Mouse (Mus musculus) midbrain, embryonic 14.5 days (tissue): Measurements from ENCODE around the gene Fbxo34. TPM values are rescaled to one million over a fixed set of nuclear protein-coding genes. Genes with fewer than 3 reads are reported as not detected.

Experiments
- ATAC-seq: fragments of 200-750 bp; cut with Nextera tagmentation; 2 replicates; pipeline ENCODE4 v1.8.0; 2017; ENCODE audit warnings: moderate number of reproducible peaks, moderate library complexity; ENCODE audit not compliant: low FRiP score, low TSS enrichment
- DNase-seq: peaks from one replicate; pipeline ENCODE4 v3.0.0-alpha.2; 2015
- H3K27ac ChIP-seq: fragments of 300-500 bp; sonication (generic); replicated peaks from 2 replicates; pipeline ENCODE4 v1.5.1; 2014; ENCODE audit warnings: mild to moderate bottlenecking, low read depth, low read length, moderate library complexity
- H3K27me3 ChIP-seq: fragments of 300-500 bp; sonication (generic); 2 replicates; pipeline ENCODE4 v1.6.1; 2014; ENCODE audit warnings: low read length, control low read depth, mixed read lengths; ENCODE audit not compliant: control insufficient read depth, insufficient read depth
- H3K36me3 ChIP-seq: fragments of 300-500 bp; sonication (generic); 2 replicates; pipeline ENCODE4 v1.6.1; 2014; ENCODE audit warnings: low read length, control low read depth; ENCODE audit not compliant: control insufficient read depth, insufficient read depth
- H3K4me1 ChIP-seq: fragments of 300-500 bp; sonication (generic); 2 replicates; pipeline ENCODE4 v1.6.1; 2014; ENCODE audit warnings: mild to moderate bottlenecking, antibody characterized with exemption, low read length, control low read depth; ENCODE audit not compliant: control insufficient read depth, insufficient read depth
- H3K4me2 ChIP-seq: fragments of 300-500 bp; sonication (generic); 2 replicates; pipeline ENCODE4 v1.6.1; 2014; ENCODE audit warnings: mild to moderate bottlenecking, low read length, moderate library complexity
- H3K4me3 ChIP-seq: fragments of 300-500 bp; sonication (generic); replicated peaks from 2 replicates; pipeline ENCODE4 v1.5.1; 2014; ENCODE audit warnings: low read depth, low read length
- H3K9ac ChIP-seq: fragments of 300-500 bp; sonication (generic); replicated peaks from 2 replicates; pipeline ENCODE4 v1.6.1; 2014; ENCODE audit warnings: mild to moderate bottlenecking, low read length, moderate library complexity
- H3K9me3 ChIP-seq: fragments of 300-500 bp; sonication (generic); 2 replicates; pipeline ENCODE4 v1.6.1; 2016; ENCODE audit warnings: low read length, control low read depth, mixed read lengths; ENCODE audit not compliant: control insufficient read depth
- WGBS: fragments of 180-500 bp; shearing (Covaris S2); extraction: QIAGEN DNeasy Blood & Tissue Kit; methylation state at CpG from one replicate; pipeline ENCODE4 v1.1.7; 2014; 5-methylcytosine and 5-hydroxymethylcytosine counted together
- polyA plus RNA-seq: library from polyadenylated mRNA; unstranded; fragments of >200 nt; fragmentation: Nextera tagmentation; extraction: Ambion mirVana; gene quantifications from 2 replicates; pipeline ENCODE4 v1.2.1, GENCODE M21; 2014

Gene Fbxo34
- polyA plus RNA-seq, 1 experiment from 2014 or later: 33.2 TPM

DNA sequence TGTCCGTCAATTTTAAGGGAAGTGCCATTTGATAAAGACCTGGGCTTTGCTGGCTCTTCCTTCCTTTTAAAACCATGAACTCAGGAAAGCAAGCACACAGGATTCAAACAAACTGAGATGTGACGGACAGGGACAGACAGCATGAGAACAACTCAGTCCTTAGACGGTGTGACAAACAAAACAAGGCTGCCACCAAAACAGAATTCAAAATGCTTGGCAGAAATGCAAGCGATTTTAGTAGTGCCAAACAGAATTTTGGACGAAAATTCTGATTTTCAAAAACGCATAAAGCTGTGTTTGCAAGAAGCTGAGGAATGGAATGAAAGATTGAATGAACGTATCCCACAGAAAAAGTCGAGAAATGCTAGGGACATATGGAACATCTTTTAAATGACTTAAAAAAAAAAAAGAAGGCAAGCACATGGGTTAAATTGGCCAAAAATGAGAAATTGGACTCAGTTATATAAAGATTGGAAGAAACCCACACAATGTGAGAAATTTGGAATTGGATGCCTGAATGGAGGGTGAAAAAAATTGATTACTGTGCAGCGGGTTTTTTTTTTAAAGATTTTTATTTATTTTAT is 12.7 kb downstream of the Fbxo34 start:
- Histone ChIP-seq H3K9me3 (no peaks in the 10 kb centered on the region), H3K4me3 (no peak overlapping the region), H3K27ac (no peak overlapping the region), H3K9ac (no peak overlapping the region), H3K4me1 (no peaks in the 10 kb centered on the region), H3K4me2 (no peak overlapping the region), H3K27me3 (no peaks in the 10 kb centered on the region), H3K36me3 (no peaks in the 10 kb centered on the region)
- ATAC-seq (no peak), DNase-seq (no peak)
- 86% methylated on average over 9 of the region's 9 CpGs for WGBS

DNA sequence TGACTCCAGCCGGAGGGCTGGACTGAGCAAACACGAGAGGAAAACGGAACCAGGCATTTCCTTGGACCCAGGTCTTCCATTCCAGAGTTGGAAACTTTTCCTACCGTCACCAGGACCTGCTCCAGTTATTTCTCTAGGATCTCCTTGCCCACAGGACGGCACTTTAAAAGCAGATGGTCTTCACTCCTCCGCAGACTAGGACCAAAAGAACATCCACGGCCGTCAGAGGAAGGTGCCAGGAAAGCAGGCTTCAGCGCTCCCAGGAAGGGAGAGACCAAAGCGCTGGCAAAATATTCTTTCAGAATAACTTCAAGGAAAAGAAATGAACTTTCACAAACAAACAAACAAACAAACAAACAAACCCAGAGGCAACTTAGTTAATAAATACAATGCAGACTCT is 14.2 kb downstream of the Fbxo34 start:
- WGBS: 87% methylated on average over 10 of the region's 10 CpGs
- no peak for DNase-seq

DNA sequence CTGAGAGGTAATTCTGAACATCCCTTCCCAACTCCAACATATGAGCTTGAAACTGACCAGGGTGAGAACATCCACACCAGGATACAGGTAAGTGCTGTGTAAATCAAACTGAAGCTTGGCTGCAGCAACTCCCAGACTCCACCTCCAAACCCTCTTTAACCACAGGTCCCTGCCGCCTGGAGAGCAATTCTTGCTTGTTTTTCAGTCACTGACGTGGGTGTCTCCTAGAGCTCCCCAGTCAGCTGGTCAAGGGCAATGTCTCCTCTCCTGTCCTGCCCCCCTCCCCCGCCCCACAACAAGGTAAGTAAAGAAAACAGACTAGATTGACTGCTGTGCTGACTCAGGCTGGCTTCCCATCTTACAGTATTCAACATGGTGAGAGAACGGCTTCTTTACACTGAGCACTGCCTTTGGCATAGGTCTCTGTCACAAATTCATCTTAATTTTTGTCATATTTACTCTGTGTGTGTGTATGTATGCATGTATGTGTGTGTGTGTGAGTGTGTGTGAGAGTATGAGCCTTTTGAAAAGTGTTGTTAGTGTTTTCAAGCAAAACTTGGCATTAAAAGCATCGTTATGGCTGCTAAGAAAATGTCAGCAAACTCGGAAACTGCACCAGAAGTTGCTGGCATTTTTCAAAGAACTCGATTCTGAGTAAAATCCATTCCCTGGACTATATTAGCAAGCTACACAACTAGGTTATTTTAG is 15.4 kb downstream of the Fbxo34 start:
- no peak for DNase-seq
- Histone ChIP-seq H3K4me2 (no peak overlapping the region), H3K27me3 (no peaks in the 10 kb centered on the region), H3K4me3 (no peak overlapping the region), H3K36me3 (no peaks in the 10 kb centered on the region), H3K27ac (no peak overlapping the region), H3K9me3 (no peaks in the 10 kb centered on the region), H3K4me1 (no peaks in the 10 kb centered on the region), H3K9ac (no peak overlapping the region)
- ATAC-seq: no peak
- 60% methylated on average over 7 of the region's 7 CpGs for WGBS

More for the DNA sequence above, 14.2 kb downstream of the Fbxo34 start:
- no peaks in the 10 kb centered on the region for H3K4me1 ChIP-seq
- no peaks in the 10 kb centered on the region for H3K9me3 ChIP-seq
- H3K27me3 ChIP-seq: no peaks in the 10 kb centered on the region
- no peak overlapping the region for H3K9ac ChIP-seq
- H3K36me3 ChIP-seq: no peaks in the 10 kb centered on the region
- H3K4me2 ChIP-seq: no peak overlapping the region
- no peak overlapping the region for H3K4me3 ChIP-seq
- H3K27ac ChIP-seq: no peak overlapping the region
- ATAC-seq: no peak

DNA sequence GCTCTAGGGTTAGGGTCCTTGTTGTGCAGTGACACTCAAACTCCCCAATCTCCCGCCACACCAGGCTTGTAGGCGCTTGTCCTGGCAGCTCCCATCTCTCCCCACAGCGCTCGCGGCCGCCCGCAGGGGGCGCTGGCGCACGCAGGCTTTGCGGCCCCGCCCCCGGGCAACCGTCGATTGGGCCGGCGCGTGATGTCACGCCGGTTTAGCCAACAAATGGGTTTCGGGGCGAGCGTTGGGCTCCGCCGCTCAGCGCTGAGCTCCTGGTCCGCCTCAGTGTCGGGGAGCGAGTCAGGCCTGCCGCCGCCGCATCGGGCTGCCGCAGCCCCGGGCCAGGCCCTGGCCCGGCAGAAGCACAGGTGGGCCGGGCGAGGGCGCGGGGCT is 22.1 kb downstream of the Fbxo34 start:
- peak overlapping the region; percentile 68 for H3K4me2 ChIP-seq
- ATAC-seq: peak; percentile 96
- peaks cover 6% of the 10 kb centered on the region for H3K4me1 ChIP-seq
- peak; percentile 99 for DNase-seq
- H3K27ac ChIP-seq: peak overlapping the region; percentile 88
- H3K27me3 ChIP-seq: no peaks in the 10 kb centered on the region
- no peaks in the 10 kb centered on the region for H3K9me3 ChIP-seq
- H3K36me3 ChIP-seq: no peaks in the 10 kb centered on the region
- peak overlapping the region; percentile 95 for H3K9ac ChIP-seq
- WGBS: under 1% methylated on average over 33 of the region's 40 CpGs
- peak overlapping the region; percentile 97 for H3K4me3 ChIP-seq

DNA sequence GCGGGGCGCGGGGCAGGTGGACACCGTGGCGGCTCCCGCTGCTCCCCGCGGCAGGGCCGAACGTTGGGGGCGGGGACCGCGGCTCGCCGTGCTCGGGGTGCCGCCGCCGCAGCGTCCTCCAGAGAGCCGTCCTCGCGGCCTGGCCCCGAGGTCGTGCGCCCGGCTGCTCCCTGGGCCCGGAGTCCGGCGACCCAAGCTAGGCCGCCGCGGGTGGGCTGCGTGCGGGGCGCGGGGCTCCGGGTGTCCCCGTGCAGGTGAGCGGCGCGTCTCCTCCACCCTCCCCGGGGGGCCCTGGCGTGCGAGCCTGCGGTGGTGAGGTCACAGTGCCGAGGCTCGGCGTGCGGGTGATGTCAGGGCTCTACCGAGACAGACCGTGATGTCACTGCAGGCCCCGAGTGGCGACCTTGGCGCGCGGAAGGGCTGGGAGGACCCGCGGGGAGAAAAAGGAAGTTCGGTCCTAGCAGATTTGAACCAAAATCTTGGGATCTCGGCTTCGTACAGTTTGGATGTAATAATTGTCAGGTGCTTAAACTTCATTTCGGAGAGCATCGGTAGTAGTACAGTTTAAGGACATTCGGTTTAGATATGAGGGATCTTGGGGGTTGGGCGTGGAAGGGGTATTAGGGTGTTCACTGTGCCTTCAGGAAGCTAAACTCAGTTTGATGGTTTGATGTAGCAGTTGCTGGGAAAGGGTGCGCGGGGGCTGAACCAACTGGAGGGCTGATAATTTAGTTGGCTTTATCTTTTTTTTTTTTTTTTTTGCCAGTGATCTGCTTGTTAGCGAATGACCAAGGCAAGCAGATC is 22.7 kb downstream of the Fbxo34 start:
- DNase-seq (peak; percentile 80), ATAC-seq (peak; percentile 79)
- Histone ChIP-seq H3K4me1 (peaks cover 6% of the 10 kb centered on the region), H3K36me3 (no peaks in the 10 kb centered on the region), H3K4me3 (peak overlapping the region; percentile 97), H3K4me2 (peak overlapping the region; percentile 68), H3K27ac (peak overlapping the region; percentile 88), H3K9ac (peak overlapping the region; percentile 95), H3K27me3 (no peaks in the 10 kb centered on the region), H3K9me3 (no peaks in the 10 kb centered on the region)
- 1% methylated on average over 64 of the region's 69 CpGs for WGBS

DNA sequence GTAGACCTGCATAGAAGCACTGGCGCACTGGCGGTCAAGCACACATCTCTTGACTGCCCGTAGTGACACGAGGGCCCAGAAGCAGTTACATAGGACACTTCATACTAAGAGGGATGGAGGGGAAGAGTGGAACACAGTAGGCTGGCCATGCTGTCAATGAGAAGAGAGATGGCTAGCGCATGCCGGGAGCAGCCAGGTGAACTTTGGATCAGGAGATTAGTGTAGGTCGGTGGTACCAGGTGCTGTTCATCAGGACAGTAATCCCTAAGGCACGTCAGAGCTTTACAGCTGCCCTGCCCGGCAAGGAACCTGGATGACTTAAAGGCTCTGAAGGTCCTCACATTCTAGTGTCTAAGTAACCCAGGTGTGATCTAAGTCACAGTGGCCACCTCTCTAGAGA is 23.7 kb downstream of the Fbxo34 start:
- Histone ChIP-seq H3K4me3 (peak overlapping the region; percentile 97; the same call in 1 of the 2 replicates), H3K36me3 (no peaks in the 10 kb centered on the region), H3K27ac (no peak overlapping the region), H3K9ac (no peak overlapping the region), H3K9me3 (no peaks in the 10 kb centered on the region), H3K27me3 (no peaks in the 10 kb centered on the region), H3K4me1 (peaks cover 6% of the 10 kb centered on the region), H3K4me2 (peak overlapping the region; percentile 68)
- ATAC-seq (no peak), DNase-seq (no peak)
- WGBS: 86% methylated on average over 9 of the region's 9 CpGs

DNA sequence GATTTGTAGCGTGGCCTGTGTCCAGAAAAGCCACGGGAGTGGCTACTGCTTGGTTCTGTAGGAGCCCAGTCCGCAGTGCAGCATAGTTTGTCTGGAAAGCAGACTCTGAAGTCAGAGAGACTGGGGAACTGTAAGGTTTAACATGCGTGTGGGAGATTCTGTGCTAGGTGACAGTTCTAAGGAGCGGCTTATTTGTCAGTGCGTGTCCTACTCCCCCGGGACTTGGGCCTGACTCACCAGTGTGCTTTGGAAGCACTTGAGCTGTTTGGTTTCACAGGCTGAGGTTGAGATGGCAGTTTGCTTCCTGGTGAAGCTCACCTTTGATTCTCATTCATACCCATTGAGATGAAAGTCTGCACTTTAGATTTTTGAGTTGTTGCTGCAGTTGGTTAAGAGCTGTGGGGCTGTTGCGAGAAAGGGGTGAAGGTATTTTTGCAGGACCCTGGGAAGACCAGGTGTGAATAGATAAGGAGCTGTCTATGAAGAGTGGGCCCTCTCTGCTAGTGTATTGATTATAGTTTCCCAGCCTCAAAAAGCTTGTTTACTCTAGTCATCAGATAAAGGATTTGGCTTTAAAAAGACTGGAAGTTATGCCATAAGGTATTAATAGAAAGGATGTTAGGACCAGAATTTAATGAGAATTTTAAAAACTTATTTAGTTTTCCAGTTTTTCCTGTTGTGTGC is 24.5 kb downstream of the Fbxo34 start:
- ATAC-seq: no peak
- Histone ChIP-seq H3K9me3 (no peaks in the 10 kb centered on the region), H3K27me3 (no peaks in the 10 kb centered on the region), H3K4me2 (no peak overlapping the region), H3K4me1 (peaks cover 6% of the 10 kb centered on the region), H3K27ac (no peak overlapping the region), H3K9ac (no peak overlapping the region), H3K36me3 (no peaks in the 10 kb centered on the region), H3K4me3 (no peak overlapping the region)
- no peak for DNase-seq
- 89% methylated on average over 8 of the region's 8 CpGs for WGBS

DNA sequence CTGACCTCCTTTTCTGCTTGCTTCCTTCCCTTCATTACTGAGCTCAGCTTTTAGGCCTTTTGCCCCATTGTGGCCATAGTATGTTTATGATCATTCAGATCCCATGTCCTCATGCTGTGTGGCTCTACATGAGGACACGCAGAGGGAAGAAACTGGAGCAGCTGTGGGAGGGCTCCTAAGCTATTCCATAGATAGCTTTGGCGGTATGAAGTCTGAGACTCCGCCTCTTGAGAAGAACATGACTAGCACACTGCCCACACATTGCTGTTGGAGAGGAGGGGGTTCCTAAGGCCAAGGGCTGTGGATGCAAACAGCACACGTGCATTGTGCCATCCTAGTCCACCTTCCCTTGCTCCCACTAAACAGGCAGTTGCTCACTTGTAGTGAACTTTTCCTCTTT is 26.0 kb downstream of the Fbxo34 start:
- Histone ChIP-seq H3K9ac (no peak overlapping the region), H3K27ac (no peak overlapping the region), H3K36me3 (no peaks in the 10 kb centered on the region), H3K4me1 (peaks cover 6% of the 10 kb centered on the region), H3K4me2 (no peak overlapping the region), H3K4me3 (no peak overlapping the region), H3K27me3 (no peaks in the 10 kb centered on the region), H3K9me3 (no peaks in the 10 kb centered on the region)
- ATAC-seq (no peak), DNase-seq (no peak)
- WGBS: 89% methylated on average over 4 of the region's 4 CpGs
